Comparison of ENCODE assay signal across 23 mouse cellular contexts in the genomic region with DNA sequence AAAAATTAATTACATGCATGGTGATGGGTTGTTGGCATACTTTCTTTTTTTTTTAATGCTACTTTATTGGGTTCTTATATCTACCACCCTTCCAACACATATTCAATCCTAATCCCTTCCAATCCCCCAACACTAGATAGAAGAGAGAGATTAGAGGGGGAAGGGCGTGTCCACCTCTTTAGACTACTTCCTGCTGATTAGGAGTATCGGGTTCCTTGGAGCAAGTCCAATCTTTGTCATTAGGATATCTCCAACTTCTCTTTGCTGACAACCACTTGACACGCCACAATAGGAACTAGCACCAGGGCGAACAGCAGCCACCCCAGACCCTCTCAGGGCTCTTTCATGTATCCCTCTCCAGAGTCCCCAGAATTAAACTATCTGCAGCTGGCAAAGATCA.
A peak's percentile ranks its signal among the peaks of the same experiment; 100 is the strongest.
DNase-seq lines count a peak whose midpoint lies in the region; TF ChIP-seq lines count a peak whose summit lies in the region.
"Had no signal": no experiment of that assay in that cellular context is flagged by ENCODE, and none has a peak within 500 bp of the region (broad histone marks: within the 10 kb centered on the region; RNA-seq: fewer than 3 reads in every experiment).

No protein-coding gene starts in this region.

- no peak overlapping the region for H3K4me3 ChIP-seq in kidney, adult 2 months (ENCODE audit: insufficient read depth, low read depth, low read length)
- no peak overlapping the region; a peak in 1 of 4 replicates for H3K4me3 ChIP-seq in MEL (ENCODE audit: control insufficient read depth in 1 of 2, insufficient read depth in 1 of 2, low read depth in 2 of 2, low read length in 2 of 2)
- H3K4me3 ChIP-seq in small intestine, adult 2 months (ENCODE audit: low read depth, low read length), result no peak overlapping the region
- H3K4me3 ChIP-seq: embryonic facial prominence, embryonic 13.5 days; embryonic facial prominence, embryonic 15.5 days; erythroblast, embryonic 14.5 days; forebrain, embryonic 13.5 days; forebrain, embryonic 15.5 days had no signal

- WGBS in kidney, adult 2 months, result 63% methylated on average over 4 of the region's 4 CpGs
- 18% methylated on average over 4 of the region's 4 CpGs for WGBS in small intestine, adult 2 months

- peak overlapping the region; percentile 32; the same call in 1 of the 2 replicates for H3K27ac ChIP-seq in kidney, adult 2 months (ENCODE audit: insufficient read depth, low read depth, low read length)
- peak overlapping the region; percentile 27; the same call in 1 of the 2 replicates for H3K27ac ChIP-seq in MEL (ENCODE audit: control insufficient read depth, low read depth, low read length)
- peak overlapping the region; percentile 21; the same call in 1 of the 2 replicates for H3K27ac ChIP-seq in small intestine, adult 2 months (ENCODE audit: insufficient read depth, low read depth, low read length)
- H3K27ac ChIP-seq: embryonic facial prominence, embryonic 13.5 days; embryonic facial prominence, embryonic 15.5 days; forebrain, embryonic 13.5 days; forebrain, embryonic 15.5 days had no signal

- TF ChIP-seq EP300 in MEL (IDR thresholded peaks at IDR 0.05; ENCODE audit: low read depth in 1 of 2, low read length in 2 of 2), result peak; percentile 59 to 72

- TF ChIP-seq CTCF in kidney, adult 2 months (conservative IDR thresholded peaks at IDR 0.05; ENCODE audit: insufficient read depth, insufficient read length, low read depth, low read length), result no peak
- TF ChIP-seq CTCF in MEL (IDR thresholded peaks at IDR 0.05 in 2 of 3, conservative IDR thresholded peaks at IDR 0.05 in 1 of 3; ENCODE audit: control insufficient read depth in 1 of 3, insufficient read depth in 1 of 3, low read depth in 2 of 3, low read length in 3 of 3, poor library complexity in 1 of 3, severe bottlenecking in 1 of 3), result no peak
- TF ChIP-seq CTCF in small intestine, adult 2 months (IDR thresholded peaks at IDR 0.05; ENCODE audit: extremely low read depth, insufficient read length, insufficient replicate concordance, low read depth, low read length), result no peak

- no peak for DNase-seq in kidney, adult 2 months
- DNase-seq in kidney, postnatal 4 days, result no peak
- peak; percentile 73 for DNase-seq in MEL (ENCODE audit: low read depth, low spot score)
- DNase-seq in embryo, embryonic 9.5 days (ENCODE audit: extremely low spot score), result no peak
- DNase-seq in adrenal gland, adult (ENCODE audit: inconsistent age in 2 of 2, low spot score in 1 of 2), result no peak
- DNase-seq: adrenal gland, adult 8-10 months; adrenal gland, postnatal 14 days; adrenal gland, postnatal 36 days; B cell, adult 2 months; cerebellum, adult 11-12 months; cerebellum, adult 2 months; cerebellum, adult 9-10 months; cerebellum, postnatal 10 days; cerebellum, postnatal 25 days; forebrain, postnatal 0 days had no signal

- TF ChIP-seq RAD21 in MEL (IDR thresholded peaks at IDR 0.05; ENCODE audit: low read depth, low read length), result no peak

- TF ChIP-seq POLR2A in kidney, adult 2 months (IDR thresholded peaks at IDR 0.05; ENCODE audit: low read depth, low read length), result no peak
- no peak for TF ChIP-seq POLR2A in MEL (IDR thresholded peaks at IDR 0.05; ENCODE audit: control insufficient read depth in 1 of 2, insufficient read depth in 1 of 2, low read depth in 1 of 2, low read length in 2 of 2, poor library complexity in 1 of 2)
- TF ChIP-seq POLR2A in small intestine, adult 2 months (IDR thresholded peaks at IDR 0.05; ENCODE audit: low read depth, low read length), result no peak

- no peaks in the 10 kb centered on the region for H3K36me3 ChIP-seq in kidney, adult 2 months (ENCODE audit: control insufficient read depth, insufficient read depth, low read length)
- peaks cover 0 to 19% of the 10 kb centered on the region in 2 experiments; a peak in 2 of 4 replicates for H3K36me3 ChIP-seq in MEL (ENCODE audit: control insufficient read depth in 1 of 2, insufficient read depth in 2 of 2, low read length in 2 of 2)
- no peaks in the 10 kb centered on the region for H3K36me3 ChIP-seq in small intestine, adult 2 months (ENCODE audit: control insufficient read depth, insufficient read depth, low read length)
- H3K36me3 ChIP-seq: embryonic facial prominence, embryonic 13.5 days; embryonic facial prominence, embryonic 15.5 days; forebrain, embryonic 15.5 days; G1E had no signal

- H3K4me1 ChIP-seq in kidney, adult 2 months (ENCODE audit: control insufficient read depth, insufficient read depth, low read length), result peaks cover 6% of the 10 kb centered on the region; the same call in 1 of the 2 replicates
- H3K4me1 ChIP-seq in MEL (ENCODE audit: control insufficient read depth in 1 of 2, insufficient read depth in 2 of 2, low read length in 2 of 2), result peaks cover 10 to 27% of the 10 kb centered on the region in 2 experiments
- peaks cover 4% of the 10 kb centered on the region; the same call in 1 of the 2 replicates for H3K4me1 ChIP-seq in small intestine, adult 2 months (ENCODE audit: control insufficient read depth, insufficient read depth, insufficient read length, low read length)
- H3K4me1 ChIP-seq: embryonic facial prominence, embryonic 13.5 days; embryonic facial prominence, embryonic 15.5 days; forebrain, embryonic 15.5 days had no signal

- no peaks in the 10 kb centered on the region for H3K79me2 ChIP-seq in MEL (ENCODE audit: control insufficient read depth, insufficient read depth, low read length, poor library complexity)

- no peaks in the 10 kb centered on the region for H3K9me3 ChIP-seq in MEL (replicated peaks; ENCODE audit: insufficient read depth, low read length)
- H3K9me3 ChIP-seq: embryonic facial prominence, embryonic 13.5 days; embryonic facial prominence, embryonic 15.5 days; forebrain, embryonic 13.5 days; forebrain, embryonic 15.5 days; G1E had no signal

- H3K9ac ChIP-seq in MEL (ENCODE audit: control insufficient read depth, low read depth, low read length, poor library complexity, severe bottlenecking), result no peak overlapping the region
- H3K9ac ChIP-seq: embryonic facial prominence, embryonic 13.5 days; embryonic facial prominence, embryonic 15.5 days; forebrain, embryonic 13.5 days; forebrain, embryonic 15.5 days; forebrain, postnatal 0 days had no signal

- H3K27me3 ChIP-seq in kidney, adult 2 months (replicated peaks; ENCODE audit: control insufficient read depth, insufficient read depth, low read length), result no peaks in the 10 kb centered on the region
- no peaks in the 10 kb centered on the region for H3K27me3 ChIP-seq in MEL (ENCODE audit: control insufficient read depth in 1 of 2, insufficient read depth in 2 of 2, low read length in 2 of 2)
- H3K27me3 ChIP-seq in small intestine, adult 2 months (ENCODE audit: control insufficient read depth, insufficient read depth, low read length), result no peaks in the 10 kb centered on the region; the same call in 1 of the 2 replicates
- H3K27me3 ChIP-seq: CH12.LX; embryonic facial prominence, embryonic 13.5 days; embryonic facial prominence, embryonic 15.5 days; forebrain, embryonic 13.5 days; forebrain, embryonic 15.5 days had no signal

TF ChIP-seq in MEL, 35 proteins besides CTCF, POLR2A, EP300 and RAD21:
- TF ChIP-seq SIN3A (IDR thresholded peaks at IDR 0.05; ENCODE audit: low read length) (0 out of 2 replicates have a peak, but pooled peaks have one; percentile 23), RCOR1 (IDR thresholded peaks at IDR 0.05; ENCODE audit: low read depth, low read length) (peak; percentile 73; the same call in 1 of the 2 replicates), ETS1 (IDR thresholded peaks at IDR 0.05; ENCODE audit: low read depth, low read length) (peak; percentile 49; the same call in 1 of the 2 replicates), GATA1 (IDR thresholded peaks at IDR 0.05; ENCODE audit: low read depth, low read length) (peak; percentile 86), USF1 (IDR thresholded peaks at IDR 0.05; ENCODE audit: low read depth, low read length) (no peak), MXI1 (IDR thresholded peaks at IDR 0.05; ENCODE audit: low read depth, low read length) (no peak), TCF12 (IDR thresholded peaks at IDR 0.05; ENCODE audit: low read depth, low read length) (peak; percentile 53; the same call in 1 of the 2 replicates)
